Mouse (Mus musculus): ENCODE data around the gene Cd96. TPM values are rescaled to one million over a fixed set of nuclear protein-coding genes. Genes with fewer than 3 reads are reported as not detected.

The Cd96 gene
- polyA plus RNA-seq, 1 experiment from 2014 or later = 0.08 TPM

GRCm38 (mm10) chr16:46009717-46010116, 110.3 kb downstream of the Cd96 start:
- WGBS = 2% methylated on average over 13 of the region's 13 CpGs
- Histone ChIP-seq H3K4me2 (peak overlapping the region; percentile 87), H3K9ac (peak overlapping the region; percentile 84), H3K27ac (replicated peaks) (no peak overlapping the region), H3K4me3 (peak overlapping the region; percentile 62), H3K36me3 (no peaks in the 10 kb centered on the region), H3K4me1 (peaks cover 13% of the 10 kb centered on the region), H3K27me3 (replicated peaks) (peaks cover 9% of the 10 kb centered on the region; the same call in 1 of the 2 replicates), H3K9me3 (no peaks in the 10 kb centered on the region)
- ATAC-seq (ENCODE audit: extremely low read depth, insufficient number of reproducible peaks, low FRiP score, low TSS enrichment) = no peak

DNA sequence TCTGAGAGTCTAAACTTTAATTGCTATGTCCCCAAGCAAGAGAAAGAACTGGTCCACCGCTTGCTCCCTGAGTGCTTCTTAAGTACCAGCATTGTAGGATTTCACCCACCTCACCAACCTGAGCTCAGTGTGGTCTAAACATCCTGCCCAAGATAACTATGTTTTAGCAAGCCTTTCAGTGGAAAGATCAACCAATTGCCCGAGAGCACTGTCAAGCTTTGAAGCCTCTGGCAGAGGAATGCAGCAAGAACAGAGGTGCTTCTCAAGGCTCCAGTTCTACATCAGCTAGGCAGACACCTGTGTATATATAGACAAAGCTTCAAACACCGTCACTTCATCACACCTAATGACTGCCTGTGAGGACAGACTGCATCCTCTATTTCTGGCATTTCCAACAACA, 111.3 kb downstream of the Cd96 start:
- WGBS = 57% methylated on average over 3 of the region's 3 CpGs
- no peaks in the 10 kb centered on the region for H3K9me3 ChIP-seq
- H3K27ac ChIP-seq (replicated peaks) = no peak overlapping the region
- H3K9ac ChIP-seq = no peak overlapping the region
- no peaks in the 10 kb centered on the region for H3K36me3 ChIP-seq
- ATAC-seq (ENCODE audit: extremely low read depth, insufficient number of reproducible peaks, low FRiP score, low TSS enrichment) = no peak
- H3K4me3 ChIP-seq = no peak overlapping the region
- H3K27me3 ChIP-seq (replicated peaks) = peaks cover 9% of the 10 kb centered on the region; the same call in 1 of the 2 replicates
- 0 out of 2 replicates have a peak overlapping the region, but pooled peaks have one; percentile 87 for H3K4me2 ChIP-seq
- peaks cover 13% of the 10 kb centered on the region for H3K4me1 ChIP-seq

GRCm38 (mm10) chr16:46008036-46008605, 111.9 kb downstream of the Cd96 start:
- WGBS = 76% methylated on average over 5 of the region's 5 CpGs
- Histone ChIP-seq H3K27ac (replicated peaks) (no peak overlapping the region), H3K9ac (no peak overlapping the region), H3K4me3 (no peak overlapping the region), H3K4me2 (no peak overlapping the region), H3K4me1 (peaks cover 13% of the 10 kb centered on the region), H3K27me3 (replicated peaks) (peaks cover 9% of the 10 kb centered on the region; the same call in 1 of the 2 replicates), H3K9me3 (no peaks in the 10 kb centered on the region), H3K36me3 (no peaks in the 10 kb centered on the region)
- no peak for ATAC-seq (ENCODE audit: extremely low read depth, insufficient number of reproducible peaks, low FRiP score, low TSS enrichment)

- no peak overlapping the region for H3K4me3 ChIP-seq
- WGBS = 71% methylated on average over 10 of the region's 10 CpGs
- H3K4me1 ChIP-seq = peaks cover 13% of the 10 kb centered on the region
- H3K27me3 ChIP-seq (replicated peaks) = peaks cover 9% of the 10 kb centered on the region; the same call in 1 of the 2 replicates
- no peak overlapping the region for H3K4me2 ChIP-seq
- H3K27ac ChIP-seq (replicated peaks) = no peak overlapping the region
- H3K36me3 ChIP-seq = no peaks in the 10 kb centered on the region
- H3K9ac ChIP-seq = no peak overlapping the region
- no peak for ATAC-seq (ENCODE audit: extremely low read depth, insufficient number of reproducible peaks, low FRiP score, low TSS enrichment)
- H3K9me3 ChIP-seq = no peaks in the 10 kb centered on the region
Observed at GRCm38 (mm10) chr16:46006261-46006660, 113.8 kb downstream of the Cd96 start.

DNA sequence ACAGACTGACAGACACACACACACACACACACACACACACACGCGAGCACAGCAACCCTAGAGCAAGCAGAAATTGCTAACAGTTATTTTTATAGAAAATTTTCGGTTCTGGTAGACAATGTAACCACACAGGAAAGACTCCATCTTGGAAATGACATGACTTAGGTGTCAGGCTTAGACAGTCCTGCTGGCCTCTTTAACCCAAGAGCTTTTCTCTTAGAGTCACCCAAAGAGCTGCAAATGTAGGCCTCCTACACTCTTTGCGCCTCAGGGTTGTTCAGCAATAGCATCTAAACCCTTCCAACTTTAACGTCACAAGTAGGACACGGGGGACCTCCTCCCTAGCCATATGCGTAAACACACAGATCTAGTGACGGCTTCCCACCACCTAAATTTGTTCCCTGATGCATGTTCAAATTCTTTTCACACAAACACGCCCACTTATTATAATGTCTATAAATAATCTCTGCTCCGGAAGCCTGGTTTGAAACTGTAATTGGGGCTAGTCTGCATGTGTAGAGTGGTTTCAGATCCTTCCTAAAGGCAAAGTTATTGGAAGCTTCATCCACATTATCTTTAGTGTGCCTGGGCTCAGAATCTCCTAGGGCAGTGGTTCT, 118.4 kb downstream of the Cd96 start:
- H3K4me1 ChIP-seq = no peaks in the 10 kb centered on the region
- H3K9me3 ChIP-seq = no peaks in the 10 kb centered on the region
- WGBS = 79% methylated on average over 10 of the region's 10 CpGs
- H3K36me3 ChIP-seq = no peaks in the 10 kb centered on the region
- H3K4me3 ChIP-seq = no peak overlapping the region
- ATAC-seq (ENCODE audit: extremely low read depth, insufficient number of reproducible peaks, low FRiP score, low TSS enrichment) = no peak
- no peaks in the 10 kb centered on the region for H3K27me3 ChIP-seq (replicated peaks)
- H3K4me2 ChIP-seq = no peak overlapping the region
- no peak overlapping the region for H3K9ac ChIP-seq
- no peak overlapping the region for H3K27ac ChIP-seq (replicated peaks)

GRCm38 (mm10) chr16:46000976-46001375, 119.1 kb downstream of the Cd96 start:
- Histone ChIP-seq H3K27me3 (replicated peaks) (no peaks in the 10 kb centered on the region), H3K9me3 (no peaks in the 10 kb centered on the region), H3K9ac (no peak overlapping the region), H3K4me1 (no peaks in the 10 kb centered on the region; the same call in 1 of the 2 replicates), H3K36me3 (no peaks in the 10 kb centered on the region), H3K27ac (replicated peaks) (no peak overlapping the region), H3K4me3 (no peak overlapping the region), H3K4me2 (no peak overlapping the region)
- WGBS = 76% methylated on average over 3 of the region's 3 CpGs
- ATAC-seq (ENCODE audit: extremely low read depth, insufficient number of reproducible peaks, low FRiP score, low TSS enrichment) = no peak

- Histone ChIP-seq H3K4me2 (no peak overlapping the region), H3K4me3 (no peak overlapping the region), H3K4me1 (no peaks in the 10 kb centered on the region; the same call in 1 of the 2 replicates), H3K9me3 (no peaks in the 10 kb centered on the region), H3K9ac (no peak overlapping the region), H3K27ac (replicated peaks) (no peak overlapping the region), H3K27me3 (replicated peaks) (no peaks in the 10 kb centered on the region), H3K36me3 (no peaks in the 10 kb centered on the region)
- WGBS = 71% methylated on average over 10 of the region's 10 CpGs
- no peak for ATAC-seq (ENCODE audit: extremely low read depth, insufficient number of reproducible peaks, low FRiP score, low TSS enrichment)
Observed at GRCm38 (mm10) chr16:45999374-46000191, 120.5 kb downstream of the Cd96 start.

DNA sequence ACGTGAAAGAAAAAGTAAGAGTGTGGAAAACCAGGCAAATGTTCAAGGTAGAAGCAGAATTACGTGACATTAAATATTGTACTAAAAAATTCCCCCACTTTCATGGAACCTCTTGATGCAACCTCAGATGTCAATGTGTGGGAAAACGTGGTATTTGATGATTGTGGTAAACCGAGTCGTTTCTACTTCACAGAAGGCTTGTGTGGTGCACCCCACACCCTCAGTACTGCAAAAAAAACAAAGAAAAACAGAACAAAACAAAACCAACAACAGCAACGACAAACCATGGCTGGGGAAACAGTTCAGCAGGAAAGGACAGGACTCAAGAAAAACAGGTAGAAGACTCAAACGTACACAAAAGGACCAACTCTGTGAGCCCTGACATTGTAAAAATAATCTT, 121.8 kb downstream of the Cd96 start:
- H3K9me3 ChIP-seq = no peaks in the 10 kb centered on the region
- 73% methylated on average over 7 of the region's 7 CpGs for WGBS

DNA sequence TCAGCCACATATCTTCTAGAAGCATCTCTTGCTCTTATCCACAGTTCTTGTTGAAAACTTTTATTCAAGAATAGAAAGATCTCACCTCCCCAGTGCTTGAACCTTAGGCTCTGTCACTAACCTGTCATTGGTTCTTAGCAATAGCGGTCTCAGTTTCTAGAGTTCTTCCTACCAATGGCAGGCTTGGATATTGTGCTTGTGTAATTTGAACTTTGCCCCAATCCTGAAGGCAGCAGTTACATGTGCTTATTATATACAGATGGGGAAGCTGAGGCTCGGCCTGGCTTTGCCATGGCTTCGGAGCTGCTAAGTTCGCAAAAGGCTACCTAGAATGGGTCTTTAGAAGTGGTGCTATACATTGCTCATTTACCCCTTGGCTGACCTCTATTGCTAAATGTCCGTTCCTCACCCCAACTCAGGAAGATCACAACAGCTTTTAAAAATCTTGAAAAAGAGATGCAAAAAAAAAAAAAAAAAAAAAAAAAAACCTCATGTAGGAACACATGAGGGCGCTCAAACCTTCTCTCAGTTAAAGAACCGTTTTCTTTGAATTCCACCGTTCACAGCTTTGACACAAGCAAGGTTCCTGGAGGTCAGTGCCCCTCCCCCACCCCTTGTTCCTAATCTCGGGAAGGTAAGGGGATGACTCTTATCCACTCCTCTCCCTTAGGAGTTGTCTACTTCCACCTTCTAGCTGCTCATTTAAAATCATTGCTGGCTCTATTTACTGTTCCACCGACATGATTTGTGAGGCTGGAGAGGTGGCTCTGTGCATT, 129.0 kb downstream of the Cd96 start:
- Histone ChIP-seq H3K27me3 (replicated peaks) (no peaks in the 10 kb centered on the region), H3K27ac (replicated peaks) (no peak overlapping the region), H3K9me3 (no peaks in the 10 kb centered on the region), H3K4me2 (no peak overlapping the region), H3K9ac (no peak overlapping the region), H3K36me3 (no peaks in the 10 kb centered on the region), H3K4me3 (no peak overlapping the region), H3K4me1 (no peaks in the 10 kb centered on the region; the same call in 1 of the 2 replicates)
- WGBS = 43% methylated on average over 10 of the region's 10 CpGs
- ATAC-seq (ENCODE audit: extremely low read depth, insufficient number of reproducible peaks, low FRiP score, low TSS enrichment) = no peak

More for the DNA sequence above, 121.8 kb downstream of the Cd96 start:
- H3K27me3 ChIP-seq (replicated peaks) = no peaks in the 10 kb centered on the region
- H3K9ac ChIP-seq = no peak overlapping the region
- no peaks in the 10 kb centered on the region for H3K36me3 ChIP-seq
- H3K27ac ChIP-seq (replicated peaks) = no peak overlapping the region
- no peaks in the 10 kb centered on the region; the same call in 1 of the 2 replicates for H3K4me1 ChIP-seq
- no peak overlapping the region for H3K4me2 ChIP-seq
- H3K4me3 ChIP-seq = no peak overlapping the region
- ATAC-seq (ENCODE audit: extremely low read depth, insufficient number of reproducible peaks, low FRiP score, low TSS enrichment) = no peak

GRCm38 (mm10) chr16:45986236-45986635, 133.8 kb downstream of the Cd96 start:
- H3K27ac ChIP-seq (replicated peaks) = no peak overlapping the region
- WGBS = 71% methylated on average over 1 of the region's 1 CpGs
- H3K4me1 ChIP-seq = no peaks in the 10 kb centered on the region
- no peak overlapping the region for H3K4me2 ChIP-seq
- no peak for ATAC-seq (ENCODE audit: extremely low read depth, insufficient number of reproducible peaks, low FRiP score, low TSS enrichment)
- H3K27me3 ChIP-seq (replicated peaks) = no peaks in the 10 kb centered on the region
- no peaks in the 10 kb centered on the region for H3K9me3 ChIP-seq
- no peak overlapping the region for H3K9ac ChIP-seq
- no peak overlapping the region for H3K4me3 ChIP-seq
- no peaks in the 10 kb centered on the region for H3K36me3 ChIP-seq
